Mouse (Mus musculus): Measurements from ENCODE around the gene H2-Eb2.

GRCm38 (mm10) chr17:34329807-34330206 lies 4.3 kb downstream of the H2-Eb2 start:
- TF ChIP-seq POLR2A (IDR thresholded peaks at IDR 0.05; ENCODE audit: control insufficient read depth, extremely low read depth, insufficient read depth, low read length, poor library complexity): no peak
- no peak for TF ChIP-seq CTCF (IDR thresholded peaks at IDR 0.05; ENCODE audit: borderline replicate concordance, control insufficient read depth, extremely low read depth, insufficient read depth, low read length, poor library complexity)
